Mouse (Mus musculus) stomach, embryonic 16.5 days (tissue): ENCODE measurements around the gene Ube2b. TPM values are rescaled to one million over a fixed set of nuclear protein-coding genes. Genes with fewer than 3 reads are reported as not detected.

ENCODE experiments used
- ATAC-seq: fragments of 200-750 bp; cut with Nextera tagmentation; 2 replicates; pipeline ENCODE4 v1.8.0; 2017; ENCODE audit warnings: moderate number of reproducible peaks, moderate TSS enrichment; ENCODE audit not compliant: insufficient read depth, low FRiP score
- H3K27ac ChIP-seq: fragments of 300-500 bp; sonication (generic); 2 replicates; pipeline ENCODE4 v1.5.1; 2014; ENCODE audit warnings: low read length
- H3K27me3 ChIP-seq: fragments of 300-500 bp; sonication (generic); 2 replicates; pipeline ENCODE4 v1.6.1; 2014; ENCODE audit warnings: low read length, control low read depth, mixed read lengths; ENCODE audit not compliant: control insufficient read depth, insufficient read depth
- H3K36me3 ChIP-seq: fragments of 300-500 bp; sonication (generic); 2 replicates; pipeline ENCODE4 v1.6.1; 2014; ENCODE audit warnings: low read length; ENCODE audit not compliant: control insufficient read depth, insufficient read depth
- H3K4me1 ChIP-seq: fragments of 300-500 bp; sonication (generic); 2 replicates; pipeline ENCODE4 v1.6.1; 2014; ENCODE audit warnings: low read length, control low read depth, mixed read lengths; ENCODE audit not compliant: control insufficient read depth, insufficient read depth
- H3K4me2 ChIP-seq: fragments of 300-500 bp; sonication (generic); 2 replicates; pipeline ENCODE4 v1.6.1; 2014; ENCODE audit warnings: low read depth, low read length, mixed read lengths
- H3K4me3 ChIP-seq: fragments of 300-500 bp; sonication (generic); replicated peaks from 2 replicates; pipeline ENCODE4 v1.5.1; 2014; ENCODE audit warnings: mild to moderate bottlenecking, low read length
- H3K9ac ChIP-seq: fragments of 300-500 bp; sonication (generic); 2 replicates; pipeline ENCODE4 v1.6.1; 2014; ENCODE audit warnings: low read length
- H3K9me3 ChIP-seq: fragments of 300-500 bp; sonication (generic); replicated peaks from 2 replicates; pipeline ENCODE4 v1.6.1; 2016; ENCODE audit warnings: low read length, control low read depth; ENCODE audit not compliant: control insufficient read depth
- WGBS: fragments of 180-500 bp; shearing (Covaris S2); extraction: QIAGEN DNeasy Blood & Tissue Kit; methylation state at CpG from one replicate; pipeline ENCODE4 v1.1.7; 2014; 5-methylcytosine and 5-hydroxymethylcytosine counted together
- polyA plus RNA-seq: library from polyadenylated mRNA; unstranded; fragments of >200 nt; fragmentation: Nextera tagmentation; extraction: Ambion mirVana; gene quantifications from 2 replicates; pipeline ENCODE4 v1.2.1, GENCODE M21; 2015

The Ube2b gene
- polyA plus RNA-seq, 1 experiment from 2014 or later = 223 TPM

- Histone ChIP-seq H3K9me3 (no peaks in the 10 kb centered on the region), H3K4me1 (no peaks in the 10 kb centered on the region), H3K27ac (no peak overlapping the region), H3K9ac (no peak overlapping the region), H3K4me2 (no peak overlapping the region), H3K4me3 (no peak overlapping the region), H3K27me3 (no peaks in the 10 kb centered on the region), H3K36me3 (no peaks in the 10 kb centered on the region)
- 43% methylated on average over 5 of the region's 5 CpGs for WGBS
- no peak for ATAC-seq
Measured at GRCm38 (mm10) chr11:51935636-51936434, 64.7 kb downstream of the Ube2b start.

Other genes with a start within 250 kb of the Ube2b start
- gene Sec24a, start 237.1 kb downstream of the Ube2b start, polyA plus RNA-seq = 15.9 and 16.5 TPM in 2 replicates
- 125 and 126 TPM in 2 replicates for gene Sar1b, start 237.1 kb downstream of the Ube2b start, polyA plus RNA-seq
- 1.7 and 1.8 TPM in 2 replicates for gene Jade2, start 143.1 kb downstream of the Ube2b start, polyA plus RNA-seq
- gene Cdkn2aipnl, start 33.1 kb downstream of the Ube2b start, polyA plus RNA-seq = 81.2 and 82.5 TPM in 2 replicates
- 5.2 and 6.7 TPM in 2 replicates for gene Cdkl3, start 3.5 kb upstream of the Ube2b start, polyA plus RNA-seq
- 53.8 and 60.6 TPM in 2 replicates for gene Ppp2ca, start 97.9 kb upstream of the Ube2b start, polyA plus RNA-seq
- not detected in 2 replicates for gene Olfr1373, start 144.8 kb upstream of the Ube2b start, polyA plus RNA-seq
- not detected in 2 replicates for gene Olfr1371, start 213.2 kb upstream of the Ube2b start, polyA plus RNA-seq
- 650 and 654 TPM in 2 replicates for gene Skp1a, start 231.2 kb upstream of the Ube2b start, polyA plus RNA-seq